Mouse (Mus musculus): ENCODE data around the gene Mrps36. TPM values are rescaled to one million over a fixed set of nuclear protein-coding genes. Genes with fewer than 3 reads are reported as not detected.

Gene Mrps36
- polyA plus RNA-seq (2021; fragmentation: Nextera tagmentation) = 225 and 231 TPM in 2 replicates
- long read RNA-seq, experiment 1, transcript Mrps36-202 (4 exons, 571 nt) = minor isoform, 11 of 116 reads
- long read RNA-seq, experiment 1, transcript Mrps36-203 (4 exons, 701 nt) = major isoform, 94 of 116 reads
- long read RNA-seq, experiment 1, partial matches to known transcripts = 3 of 116 reads
- long read RNA-seq, experiment 1, other reads (novel, unspliced or antisense) = 4 of 116 reads
- long read RNA-seq, experiment 2, transcript Mrps36-203 (4 exons, 701 nt) = major isoform, 11 of 15 reads
- long read RNA-seq, experiment 2, partial matches to known transcripts = 0 of 15 reads
- long read RNA-seq, experiment 2, other reads (novel, unspliced or antisense) = 3 of 15 reads

GRCm38 (mm10) chr13:100744036-100744744 is at the start of gene Mrps36:
Gene Mrps36, minus strand, starts transcription at chr13:100744659.

GRCm38 (mm10) chr13:100786414-100786867 is 42.0 kb upstream of the Mrps36 start, which contains the start of gene Ccnb1:
Gene Ccnb1, minus strand, starts transcription at chr13:100786570.

GRCm38 (mm10) chr13:100775252-100776055 is 31.0 kb upstream of the Mrps36 start, which contains the start of gene Cenph:
Gene Cenph, minus strand, starts transcription at chr13:100775899.

GRCm38 (mm10) chr13:100730861-100731176 is 13.6 kb downstream of the Mrps36 start, which contains the start of gene Cdk7:
Gene Cdk7, minus strand, starts transcription at chr13:100730939.

Other genes starting within 250 kb of the Mrps36 start
- 8.0 and 11.6 TPM in 2 replicates for gene Ocln, start 191.9 kb downstream of the Mrps36 start, polyA plus RNA-seq (2021; fragmentation: Nextera tagmentation)
- gene Marveld2, start 127.7 kb downstream of the Mrps36 start, polyA plus RNA-seq (2021; fragmentation: Nextera tagmentation) = 0.44 and 0.55 TPM in 2 replicates
- 180 and 183 TPM in 2 replicates for gene Ak6, start 93.7 kb downstream of the Mrps36 start, polyA plus RNA-seq (2021; fragmentation: Nextera tagmentation)
- 6.5 and 6.6 TPM in 2 replicates for gene Rad17, start 93.6 kb downstream of the Mrps36 start, polyA plus RNA-seq (2021; fragmentation: Nextera tagmentation)
- 25.8 and 28.8 TPM in 2 replicates for gene Taf9, start 93.1 kb downstream of the Mrps36 start, polyA plus RNA-seq (2021; fragmentation: Nextera tagmentation)
- gene Ccdc125, start 74.9 kb downstream of the Mrps36 start, polyA plus RNA-seq (2021; fragmentation: Nextera tagmentation) = 0.50 and 0.98 TPM in 2 replicates
- gene Cdk7, start 13.7 kb downstream of the Mrps36 start, polyA plus RNA-seq (2021; fragmentation: Nextera tagmentation) = 21.3 and 23.4 TPM in 2 replicates
- 0.26 and 0.40 TPM in 2 replicates for gene Cenph, start 31.2 kb upstream of the Mrps36 start, polyA plus RNA-seq (2021; fragmentation: Nextera tagmentation)
- gene Ccnb1, start 41.9 kb upstream of the Mrps36 start, polyA plus RNA-seq (2021; fragmentation: Nextera tagmentation) = 0.79 and 0.85 TPM in 2 replicates
- gene Slc30a5, start 88.8 kb upstream of the Mrps36 start, polyA plus RNA-seq (2021; fragmentation: Nextera tagmentation) = 24.0 and 25.4 TPM in 2 replicates

Measured in layer of hippocampus, adult 6 months (tissue).